ENCODE assay signal across 10 mouse cellular contexts in the genomic region with DNA sequence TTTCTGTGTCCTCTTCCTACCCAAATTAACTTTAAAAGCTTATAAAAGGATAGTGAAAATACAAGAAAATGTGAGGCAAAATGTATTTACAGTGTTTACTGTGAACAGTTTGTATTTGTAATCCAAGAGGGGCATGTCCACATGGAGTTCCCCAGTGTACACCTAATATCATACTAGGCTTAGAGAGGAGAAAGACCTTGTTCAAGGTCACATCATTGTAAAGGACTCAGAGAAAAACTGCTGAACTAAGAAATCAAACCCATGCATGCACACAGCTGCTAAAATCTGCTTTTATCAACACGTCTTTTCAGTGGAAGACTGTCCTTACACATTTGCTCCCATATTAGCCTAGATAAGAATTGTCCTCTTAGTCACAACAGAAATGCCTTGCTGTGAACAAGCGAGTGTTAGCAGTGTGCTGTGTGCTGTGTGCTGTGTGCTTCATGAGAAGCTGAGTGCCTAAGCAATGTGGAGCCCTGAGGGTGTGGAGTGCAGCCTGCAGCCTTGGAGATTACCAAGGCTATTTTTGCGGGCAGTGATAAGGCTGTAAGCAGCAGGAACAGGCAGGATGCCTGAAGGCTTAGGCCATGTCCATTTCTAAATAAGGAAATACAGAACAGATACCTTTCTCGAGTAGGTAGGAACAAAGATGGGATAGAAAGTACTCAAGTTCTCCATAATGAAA. TPM values are rescaled to one million over a fixed set of nuclear protein-coding genes. Genes with fewer than 3 reads are reported as not detected.
DNase-seq lines count a peak whose midpoint lies in the region; ATAC-seq lines count a peak whose summit lies in the region.
"Had no signal": no experiment of that assay in that cellular context is flagged by ENCODE, and none has a peak within 500 bp of the region (broad histone marks: within the 10 kb centered on the region; RNA-seq: fewer than 3 reads in every experiment).

No protein-coding gene starts in this region.

- 66% methylated on average over 4 of the region's 4 CpGs for WGBS in stomach, embryonic 15.5 days
- 91% methylated on average over 4 of the region's 4 CpGs for WGBS in forebrain, embryonic 16.5 days

- no peaks in the 10 kb centered on the region for H3K4me1 ChIP-seq in stomach, embryonic 15.5 days
- no peaks in the 10 kb centered on the region for H3K4me1 ChIP-seq in forebrain, embryonic 16.5 days (replicated peaks; ENCODE audit: control insufficient read depth, insufficient read depth, low read length)
- H3K4me1 ChIP-seq: midbrain, embryonic 15.5 days had no signal

- intact Hi-C loops in heart, postnatal 14 days (cut with DNase I) = no loop called here

- peak; percentile 52; the same call in 1 of the 2 replicates for ATAC-seq in common myeloid progenitor, adult 5-6 weeks (replicated peaks; ENCODE audit: low read depth, poor library complexity, severe bottlenecking)
- ATAC-seq in stomach, embryonic 15.5 days (ENCODE audit: insufficient read depth, low FRiP score, low read depth) = peak; percentile 93
- ATAC-seq in forebrain, embryonic 16.5 days = no peak
- ATAC-seq in activated CD4-positive, CD25-positive, alpha-beta regulatory T cell, adult 4 months = no peak
- ATAC-seq: midbrain, embryonic 15.5 days had no signal

- no peaks in the 10 kb centered on the region for H3K36me3 ChIP-seq in stomach, embryonic 15.5 days
- peaks cover 15% of the 10 kb centered on the region for H3K36me3 ChIP-seq in forebrain, embryonic 16.5 days (ENCODE audit: control insufficient read depth, insufficient read depth)

- DNase-seq in lung, postnatal 36 days = peak; percentile 38
- DNase-seq in lung, postnatal 4 days = no peak
- DNase-seq in heart, postnatal 14 days = peak; percentile 32 to 45
- DNase-seq: kidney, postnatal 36 days; thymus, postnatal 25 days had no signal

- no peak overlapping the region for H3K4me2 ChIP-seq in stomach, embryonic 15.5 days
- H3K4me2 ChIP-seq in forebrain, embryonic 16.5 days (ENCODE audit: low read length) = no peak overlapping the region
- H3K4me2 ChIP-seq: midbrain, embryonic 15.5 days had no signal

- H3K4me3 ChIP-seq in stomach, embryonic 15.5 days (replicated peaks) = no peak overlapping the region
- H3K4me3 ChIP-seq in forebrain, embryonic 16.5 days (replicated peaks; ENCODE audit: low read length) = no peak overlapping the region
- H3K4me3 ChIP-seq: midbrain, embryonic 15.5 days had no signal

- H3K27me3 ChIP-seq in stomach, embryonic 15.5 days (replicated peaks) = no peaks in the 10 kb centered on the region
- no peaks in the 10 kb centered on the region for H3K27me3 ChIP-seq in forebrain, embryonic 16.5 days (replicated peaks; ENCODE audit: control insufficient read depth, insufficient read depth, low read length)
- H3K27me3 ChIP-seq: midbrain, embryonic 15.5 days had no signal

- no peaks in the 10 kb centered on the region for H3K9me3 ChIP-seq in stomach, embryonic 15.5 days
- H3K9me3 ChIP-seq in forebrain, embryonic 16.5 days (ENCODE audit: control insufficient read depth, low read length) = no peaks in the 10 kb centered on the region
- H3K9me3 ChIP-seq: midbrain, embryonic 15.5 days had no signal

- H3K9ac ChIP-seq in stomach, embryonic 15.5 days = no peak overlapping the region
- H3K9ac ChIP-seq in forebrain, embryonic 16.5 days (replicated peaks; ENCODE audit: low read depth, low read length) = no peak overlapping the region
- H3K9ac ChIP-seq: midbrain, embryonic 15.5 days had no signal

- no peak overlapping the region for H3K27ac ChIP-seq in stomach, embryonic 15.5 days
- no peak overlapping the region for H3K27ac ChIP-seq in forebrain, embryonic 16.5 days (ENCODE audit: low read length)
- H3K27ac ChIP-seq: midbrain, embryonic 15.5 days had no signal

RNA-seq across cellular contexts. Expression of a gene that starts 38.9 kb away (rescaled TPM):
- not detected in 2 replicates for total RNA-seq in common myeloid progenitor, adult 5-6 weeks (2017)
- 100 to 1,000 TPM; 188 to 189 TPM for total RNA-seq in heart, postnatal 14 days (2021)
- 0.17 and 0.18 TPM in 2 replicates for polyA plus RNA-seq in stomach, embryonic 15.5 days (2015; fragmentation: Nextera tagmentation; extraction: Ambion mirVana)
- polyA plus RNA-seq in forebrain, embryonic 16.5 days (2015; fragmentation: Nextera tagmentation; extraction: Ambion mirVana) = 0.11 TPM in 1 of 2 replicates, not detected in the other
- not detected for polyA plus RNA-seq in activated CD4-positive, CD25-positive, alpha-beta regulatory T cell, adult 4 months (2017; shearing (Covaris generic))

Comparison
In these comparisons a context has a peak if more than half of its experiments do, and no peak if none do; other contexts are left out.
1. DNase-seq: peak in lung, postnatal 36 days (single experiment) and heart, postnatal 14 days (2 of 2); none in lung, postnatal 4 days (0 of 2).
2. ATAC-seq: peak in common myeloid progenitor, adult 5-6 weeks (single experiment) and stomach, embryonic 15.5 days (single experiment); none in forebrain, embryonic 16.5 days (single experiment) and activated CD4-positive, CD25-positive, alpha-beta regulatory T cell, adult 4 months (single experiment).